Mouse (Mus musculus) C2C12 (cell line): ENCODE measurements around the gene Tspan9.

Experiments used
- CTCF ChIP-seq: IDR thresholded peaks from one replicate; pipeline ENCODE4 v1.5.1; 2011; ENCODE audit not compliant: control insufficient read depth, insufficient read depth, insufficient read length
- FOSL1 ChIP-seq: IDR thresholded peaks from one replicate; pipeline ENCODE4 v1.8.0; 2011; ENCODE audit warnings: mild to moderate bottlenecking, low read length; ENCODE audit not compliant: poor library complexity, insufficient read depth, severe bottlenecking
- MAX ChIP-seq: IDR thresholded peaks from one replicate; pipeline ENCODE4 v1.6.1; 2011; ENCODE audit warnings: mild to moderate bottlenecking, control low read depth
- MYOD1 ChIP-seq: IDR thresholded peaks from one replicate; pipeline ENCODE4 v1.6.1; 2011; ENCODE audit warnings: low read depth; ENCODE audit not compliant: control insufficient read depth, insufficient read length
- USF1 ChIP-seq: IDR thresholded peaks from one replicate; pipeline ENCODE4 v1.6.1; 2011; ENCODE audit warnings: low read depth, mild to moderate bottlenecking, control low read depth, moderate library complexity

- TF ChIP-seq CTCF (no peak), USF1 (no peak), MYOD1 (no peak), FOSL1 (no peak), MAX (no peak)
Measured at GRCm38 (mm10) chr6:128010135-128010971, 133.0 kb downstream of the Tspan9 start.
